Mouse (Mus musculus): Measurements from ENCODE around the gene Mfsd8.
A peak's percentile ranks its signal among the peaks of the same experiment; 100 is the strongest.
"Not testable (repeated sequence)": the region's sequence is repeated elsewhere in the genome, so short reads cannot be mapped to it uniquely, and the experiment has no call there.

Gene Mfsd8

GRCm38 (mm10) chr3:40846473-40846956, at the start of gene Mfsd8:
Mfsd8 (minus strand) TSS chr3:40846886.
- peak; percentile 92 to 93 for DNase-seq

GRCm38 (mm10) chr3:40894336-40894735, 47.6 kb upstream of the Mfsd8 start:
- peak in 1 of 2 experiments; percentile 34 for DNase-seq

DNA sequence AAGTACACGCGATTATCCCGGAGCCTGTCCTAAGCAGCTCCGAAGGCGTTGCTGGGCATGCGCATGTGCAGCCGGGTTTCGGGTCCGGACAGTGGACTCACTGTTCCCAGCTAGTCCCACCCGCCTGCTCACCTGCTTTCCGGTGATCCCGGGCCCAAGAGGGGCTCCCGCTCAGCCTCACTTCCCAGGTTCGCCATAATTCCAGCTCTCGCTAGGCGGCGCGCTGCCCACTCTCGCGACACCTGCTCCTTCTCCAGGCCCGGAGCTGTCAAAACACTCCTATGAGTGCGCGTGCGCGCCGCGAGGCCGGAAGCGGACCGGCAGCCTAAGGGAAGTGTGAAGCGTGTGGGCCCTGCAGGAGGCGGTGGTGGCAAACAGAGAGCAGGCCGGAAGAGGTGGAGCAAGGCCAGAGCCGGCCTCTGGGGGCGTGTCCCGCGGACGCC, 47.2 kb upstream of the Mfsd8 start:
- DNase-seq: peak; percentile 97

DNA sequence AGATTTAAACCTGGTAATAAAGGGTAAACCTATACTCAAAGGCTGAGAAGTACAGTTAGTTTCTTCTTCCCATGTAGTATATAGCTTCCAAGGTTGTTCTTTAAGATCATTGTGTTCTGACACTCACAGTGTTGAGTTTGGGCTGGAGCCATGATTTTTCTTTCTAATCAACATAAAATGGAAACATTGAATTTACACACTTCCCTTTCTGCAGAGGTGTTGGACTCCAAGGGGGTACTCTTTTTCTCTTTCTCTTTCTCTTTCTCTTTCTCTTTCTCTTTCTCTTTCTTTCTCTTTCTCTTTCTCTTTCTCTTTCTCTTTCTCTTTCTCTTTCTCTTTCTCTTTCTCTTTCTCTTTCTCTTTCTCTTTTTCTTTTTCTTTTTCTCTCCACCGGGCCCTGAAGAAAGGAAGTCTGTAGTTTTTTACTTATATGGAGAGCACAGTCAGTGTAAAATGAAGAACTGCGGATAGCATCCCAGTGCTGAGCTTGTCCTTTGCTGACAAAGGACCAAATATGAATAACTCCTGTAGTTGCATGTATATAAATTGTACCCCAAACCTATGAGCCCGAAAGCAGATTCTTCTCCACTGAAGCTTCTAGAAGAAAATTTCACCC, 6.5 kb upstream of the Mfsd8 start:
- DNase-seq: not testable (repeated sequence)

GRCm38 (mm10) chr3:40847936-40848335, 1.2 kb upstream of the Mfsd8 start:
- DNase-seq: not testable (repeated sequence)

- DNase-seq: peak; percentile 48 to 56
Observed at GRCm38 (mm10) chr3:40847018-40847417, 332 bp upstream of the Mfsd8 start.

- DNase-seq: not testable (repeated sequence)
Observed at GRCm38 (mm10) chr3:40846957-40847017, 101 bp upstream of the Mfsd8 start, which contains the start of gene Abhd18. Abhd18 (plus strand) TSS chr3:40846970.

DNA sequence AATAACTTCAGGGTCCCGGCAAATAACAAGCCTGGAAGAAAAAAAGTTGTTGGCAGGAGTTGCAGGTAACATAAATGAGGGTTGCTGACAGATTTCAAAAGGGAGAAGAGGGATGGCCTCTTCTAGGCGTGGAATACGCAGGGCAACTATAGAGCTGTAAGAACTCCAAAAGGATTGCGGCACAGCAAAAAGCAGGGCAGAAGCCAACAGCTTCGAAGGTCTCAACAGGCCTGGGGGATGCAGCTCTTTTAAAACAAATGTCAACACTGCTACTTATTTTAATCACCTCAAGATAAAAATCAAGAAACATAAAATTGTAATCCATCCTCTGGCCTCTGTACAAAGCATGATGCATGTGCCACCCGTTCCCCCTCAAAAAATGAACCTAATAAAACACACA, 1.2 kb downstream of the Mfsd8 start:
- not testable (repeated sequence) for DNase-seq

DNA sequence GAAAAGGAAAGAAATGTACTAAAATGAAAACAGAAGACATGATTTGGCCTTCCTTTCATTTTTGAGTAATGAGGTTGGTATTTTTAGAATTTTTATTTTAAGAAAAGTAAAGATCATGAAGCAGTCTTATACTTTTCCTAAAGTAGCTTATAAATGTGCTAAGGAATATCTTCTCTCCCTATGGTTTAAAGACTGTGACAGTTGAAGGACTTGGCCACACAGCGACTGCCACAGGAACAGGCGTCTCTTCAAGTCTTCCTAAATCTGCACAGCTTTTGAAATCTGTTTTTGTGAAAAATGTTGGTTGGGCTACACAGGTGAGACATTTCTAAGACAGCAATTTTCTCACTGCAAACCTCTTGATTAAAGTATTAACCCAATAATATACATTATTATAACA, 33.4 kb downstream of the Mfsd8 start:
- no peak for DNase-seq

- no peak for DNase-seq
Observed at GRCm38 (mm10) chr3:40809894-40810293, 36.8 kb downstream of the Mfsd8 start.

GRCm38 (mm10) chr3:40808686-40809085, 38.0 kb downstream of the Mfsd8 start:
- DNase-seq: no peak

DNA sequence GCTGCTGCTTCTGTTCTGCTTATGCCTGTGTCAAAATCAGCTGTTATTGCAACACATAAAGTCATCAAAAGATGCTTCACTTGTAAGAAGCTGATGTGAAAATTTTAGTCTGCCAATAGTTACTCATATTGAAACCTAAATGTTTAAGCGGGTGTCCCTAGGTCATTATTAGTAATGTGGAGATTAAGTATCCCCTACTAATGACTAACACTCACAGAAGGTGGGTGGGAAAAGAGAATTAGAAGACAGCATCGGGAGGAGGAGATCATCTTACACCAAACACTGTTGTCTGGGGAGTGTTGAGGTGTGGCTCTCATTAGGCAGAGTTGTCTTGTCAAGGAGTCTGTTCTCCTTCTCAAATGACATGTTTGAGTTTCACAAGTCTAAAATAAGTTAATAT, 39.8 kb downstream of the Mfsd8 start:
- no peak for DNase-seq

DNA sequence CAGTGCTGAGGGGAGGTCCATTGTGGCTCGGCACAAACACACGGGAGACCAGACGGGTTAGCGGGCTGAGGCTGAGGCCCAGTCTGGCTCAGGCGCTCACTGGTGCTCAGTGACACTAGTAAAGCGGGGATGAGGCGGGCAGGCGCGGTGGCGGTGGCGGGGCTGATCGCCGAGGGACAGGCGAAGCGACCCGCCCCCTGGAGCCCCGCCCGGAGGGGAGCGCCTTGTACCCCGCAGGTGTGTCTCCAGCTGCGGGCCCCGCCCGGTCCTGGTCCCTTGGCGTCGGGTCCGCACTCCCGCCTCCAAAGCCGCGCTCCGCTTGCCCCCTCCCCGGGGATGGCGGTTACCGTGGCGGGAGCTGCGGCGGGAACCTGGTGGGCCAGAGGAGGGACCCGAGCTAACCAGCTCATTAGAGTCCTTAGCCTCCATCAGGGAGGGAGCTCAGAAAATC, 46.3 kb downstream of the Mfsd8 start:
- DNase-seq: peak in 1 of 2 experiments; percentile 64

- DNase-seq: peak; percentile 94
Observed at GRCm38 (mm10) chr3:40799530-40800372, 46.9 kb downstream of the Mfsd8 start, which contains the start of gene Plk4. Plk4 (plus strand) TSS chr3:40800019.

- DNase-seq: peak; percentile 67 to 70
Observed at GRCm38 (mm10) chr3:40798500-40798899, 48.2 kb downstream of the Mfsd8 start.

DNA sequence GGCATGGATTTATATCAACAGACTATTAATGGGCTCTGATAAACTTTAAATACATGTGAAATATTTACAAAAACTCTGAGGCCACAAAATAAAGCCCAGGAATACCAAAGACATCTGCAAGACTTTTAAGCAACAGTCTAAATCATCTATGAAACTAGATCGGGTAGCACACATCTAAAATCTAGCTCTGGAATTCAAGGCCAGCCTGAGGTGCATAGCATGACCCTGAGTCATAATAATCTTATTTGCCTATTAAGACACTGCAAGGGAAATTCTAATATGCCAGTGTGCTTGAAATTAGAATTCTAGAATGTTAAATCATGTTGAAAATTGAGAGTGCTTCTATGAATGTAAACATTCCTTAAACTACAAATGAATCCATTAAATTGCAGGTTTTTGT, 48.6 kb downstream of the Mfsd8 start:
- DNase-seq: no peak

- DNase-seq: no peak
Observed at GRCm38 (mm10) chr3:40793783-40794182, 52.9 kb downstream of the Mfsd8 start.

All from B cell, adult 2 months (primary cell).